Mouse (Mus musculus) retina, adult 2 months (tissue): Measurements from ENCODE around the gene Cd160.
A peak's percentile ranks its signal among the peaks of the same experiment; 100 is the strongest.

ENCODE experiments used
- DNase-seq: peaks from one replicate; pipeline ENCODE4 v3.0.0-alpha.2; 2012; ENCODE audit warnings: low read depth, low spot score

The Cd160 gene

DNA sequence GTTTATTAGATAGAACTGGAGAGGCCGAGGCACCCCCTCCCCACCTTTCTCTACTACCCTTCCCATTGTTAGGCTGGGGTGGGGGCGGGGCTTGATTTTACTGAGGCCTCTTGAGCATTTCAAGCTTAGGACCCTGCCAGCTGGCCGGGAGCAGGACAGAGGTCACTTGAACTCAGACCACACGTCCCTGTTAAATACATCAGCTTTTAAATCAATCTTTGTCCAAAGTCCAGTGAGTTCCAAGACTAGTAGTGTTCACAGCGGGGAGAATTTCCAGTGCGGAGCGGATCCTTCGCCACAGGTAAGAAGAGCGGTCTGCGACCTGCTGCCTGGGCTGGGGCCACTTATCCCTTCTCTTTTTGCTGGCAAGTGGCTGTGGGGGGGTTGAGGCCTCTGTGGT is 705 bp upstream of the Cd160 start:
- no peak for DNase-seq

DNA sequence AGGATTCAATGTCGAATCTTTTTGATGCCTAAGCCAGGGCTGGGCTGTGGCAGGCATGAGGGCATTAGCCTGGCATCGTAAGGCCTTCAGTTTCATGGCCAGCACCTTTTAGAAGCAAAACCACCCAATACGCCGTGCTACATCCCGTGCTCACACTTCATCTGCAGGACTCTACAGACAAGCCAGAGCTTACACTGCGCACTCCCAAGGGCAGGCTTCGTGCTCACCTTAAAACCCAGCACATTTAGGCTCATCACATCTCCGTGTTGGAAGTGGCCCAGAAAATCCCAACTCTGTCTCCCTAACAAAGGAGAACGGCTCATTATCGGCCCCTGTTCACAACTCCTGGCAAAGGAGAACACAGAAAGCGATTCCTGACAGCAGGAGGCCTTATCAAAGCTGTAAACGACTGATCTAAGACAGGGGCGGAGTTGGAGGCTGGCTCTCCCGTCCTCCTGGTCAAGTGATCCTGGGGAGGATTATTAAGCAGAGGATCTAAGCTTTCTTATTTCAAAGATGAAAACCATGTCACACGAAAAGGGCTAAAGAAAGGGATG is 765 bp downstream of the Cd160 start:
- DNase-seq = no peak

DNA sequence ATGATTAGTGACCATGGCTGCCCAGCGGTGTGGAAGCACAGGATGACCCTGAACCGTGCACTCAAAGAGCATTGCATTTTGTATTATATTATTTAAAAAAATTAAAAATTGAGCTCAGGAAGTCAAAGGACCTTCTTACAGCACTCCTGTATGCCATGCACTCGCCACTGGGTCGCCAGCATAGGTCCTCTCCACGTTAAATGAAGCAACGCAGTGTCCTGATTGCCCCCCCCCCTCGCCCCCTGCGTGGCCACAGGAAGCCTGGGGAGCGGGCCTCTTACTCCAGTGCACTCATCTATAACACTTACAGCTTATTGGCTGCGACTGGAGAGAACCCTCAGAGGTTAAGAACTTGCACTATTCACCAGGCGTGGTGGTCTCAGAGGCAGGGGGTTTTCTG is 3.9 kb downstream of the Cd160 start:
- DNase-seq = no peak

DNA sequence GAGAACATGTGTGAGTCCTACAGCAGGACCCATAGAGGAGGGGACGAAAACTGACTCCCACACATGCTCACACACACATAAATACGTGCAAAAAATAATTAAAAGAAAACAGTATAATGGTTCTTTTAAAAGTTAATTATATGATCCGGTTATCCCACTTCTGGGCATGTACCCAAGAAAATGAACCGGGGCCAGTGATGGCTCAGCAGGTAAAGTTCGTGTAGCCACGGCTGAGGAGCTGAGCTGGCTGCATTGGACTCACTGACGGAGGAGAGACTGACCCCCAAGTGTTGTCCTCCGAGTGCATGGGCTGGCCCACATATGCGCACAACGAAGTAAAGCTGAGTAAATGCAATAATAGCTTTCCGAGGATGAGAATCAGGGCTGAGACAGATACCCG is 4.5 kb downstream of the Cd160 start:
- DNase-seq = no peak

DNA sequence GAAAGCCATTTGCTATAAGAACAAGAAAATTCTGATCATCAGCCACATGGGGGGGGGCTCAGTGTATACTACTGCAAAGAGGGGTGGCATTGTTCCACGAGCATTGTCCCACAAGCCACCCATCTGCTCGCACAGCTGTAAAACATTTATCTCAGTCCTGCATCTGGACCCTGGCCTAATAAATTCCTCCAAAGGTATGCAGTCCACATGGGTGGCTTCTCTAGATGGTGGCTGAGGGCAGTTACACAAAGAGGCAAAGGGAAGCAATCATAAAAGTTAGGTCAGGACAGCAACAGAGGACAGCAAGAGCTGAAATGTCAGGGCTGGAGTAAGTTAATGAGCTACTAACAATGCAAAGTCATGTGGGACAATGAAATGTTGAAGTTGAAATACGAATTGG is 5.5 kb downstream of the Cd160 start:
- DNase-seq = no peak

DNA sequence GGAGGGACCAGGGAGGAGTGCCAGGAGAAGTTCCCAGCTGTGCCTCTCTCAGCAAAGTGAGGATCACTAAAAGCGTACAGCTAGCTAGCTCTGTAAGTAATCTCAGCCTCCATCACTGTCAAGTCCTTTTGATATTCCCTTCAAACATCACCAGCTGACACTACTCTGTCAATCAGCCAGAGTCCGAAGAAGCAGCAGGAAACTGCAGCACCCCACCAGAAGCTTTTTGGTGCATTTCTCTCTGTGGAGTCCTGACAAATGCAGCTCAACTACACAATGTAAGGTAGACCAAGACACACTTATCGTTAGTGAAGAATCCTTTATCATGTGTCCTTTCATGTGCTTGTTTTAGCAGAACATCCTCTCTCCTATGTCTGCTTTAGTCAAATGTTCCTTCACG is 7.6 kb downstream of the Cd160 start:
- no peak for DNase-seq

DNA sequence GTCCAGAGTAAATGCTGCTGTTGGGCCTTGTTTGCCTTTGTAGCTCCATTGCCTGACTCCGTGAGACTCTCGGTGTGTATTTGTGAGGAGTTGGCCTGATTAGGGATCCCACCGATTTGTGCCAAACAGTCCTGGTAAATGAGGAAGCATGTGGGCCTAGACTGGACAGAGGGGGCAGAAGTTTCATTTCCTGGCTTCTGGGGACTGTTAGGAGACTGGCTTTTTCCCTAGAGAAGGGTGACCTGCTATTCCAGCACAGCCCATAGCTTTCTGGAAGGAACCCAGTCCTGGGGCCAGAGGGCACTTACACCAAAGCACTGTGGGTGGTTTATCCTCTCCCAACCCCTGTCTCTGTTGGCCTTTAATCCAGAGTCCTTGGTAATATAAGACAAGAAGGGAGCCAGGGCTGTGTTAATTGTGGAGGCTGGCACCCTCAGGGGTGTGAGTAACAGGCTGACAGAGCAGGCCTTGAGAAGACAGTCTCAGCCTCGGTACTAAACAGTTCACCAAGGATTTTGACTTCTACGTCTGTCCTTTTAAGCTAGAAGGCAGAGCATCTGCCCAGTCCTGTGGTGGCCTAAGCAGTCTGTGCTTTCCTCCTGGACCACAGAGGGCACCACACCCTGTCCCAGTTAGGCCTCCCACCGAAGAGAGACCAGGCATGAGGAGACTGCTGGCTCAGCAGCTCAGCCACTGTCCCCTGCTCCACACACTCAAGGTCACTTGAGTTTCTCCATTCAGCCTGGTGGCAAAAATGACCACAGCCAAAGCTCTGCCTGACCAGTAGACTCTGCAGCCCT is 8.8 kb downstream of the Cd160 start:
- no peak for DNase-seq

DNA sequence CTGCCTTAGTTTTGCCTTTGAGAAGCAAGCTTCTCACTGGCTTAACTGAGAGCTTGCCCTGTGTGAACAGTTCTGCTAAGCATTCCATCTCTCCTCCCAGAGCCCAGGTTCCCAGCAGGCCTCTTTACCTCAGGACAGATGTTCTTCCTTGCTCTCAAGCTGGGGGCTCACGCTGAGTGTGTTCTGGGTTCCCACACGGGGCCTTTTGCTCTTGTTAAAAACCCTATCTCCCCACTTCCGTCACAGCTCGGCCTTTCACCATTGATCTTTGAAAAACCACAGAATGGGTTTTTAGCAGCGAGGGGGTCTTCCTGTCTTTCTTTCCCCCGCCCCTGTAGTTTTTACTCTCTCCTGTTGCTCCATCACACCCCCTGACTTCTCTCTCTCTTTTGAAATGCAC is 14.8 kb downstream of the Cd160 start:
- DNase-seq = no peak

DNA sequence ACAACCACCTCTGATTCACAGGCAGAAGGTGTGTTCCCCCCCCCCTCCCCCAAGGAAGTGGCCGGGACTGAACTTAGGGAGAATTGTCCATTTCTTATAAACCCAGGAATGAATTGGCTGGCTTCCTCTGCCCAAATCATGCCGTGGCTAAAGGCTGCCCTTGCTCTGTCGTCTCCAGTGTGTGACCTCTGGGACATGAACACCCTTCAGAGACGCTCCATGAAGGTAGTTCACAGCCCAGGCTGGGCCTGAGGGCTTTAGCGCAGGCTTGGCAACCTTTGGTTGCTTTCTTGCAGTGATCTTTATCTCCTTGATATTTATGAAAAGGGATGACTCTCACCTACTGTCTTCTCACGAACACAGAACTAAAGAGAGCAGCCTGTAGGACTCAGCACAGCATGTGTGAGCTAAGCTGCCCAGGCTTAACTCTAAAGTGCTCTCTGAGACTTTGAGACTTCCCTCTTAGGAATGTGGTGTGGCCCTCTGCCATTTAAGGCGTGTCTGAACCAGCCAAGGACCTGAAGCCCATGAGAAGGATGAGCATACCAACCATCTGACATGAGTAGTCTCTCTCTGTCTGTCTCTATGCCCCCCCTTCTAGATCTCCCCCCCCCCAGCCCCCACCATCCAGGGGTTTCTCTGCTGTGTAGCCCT is 15.4 kb downstream of the Cd160 start:
- DNase-seq = no peak

DNA sequence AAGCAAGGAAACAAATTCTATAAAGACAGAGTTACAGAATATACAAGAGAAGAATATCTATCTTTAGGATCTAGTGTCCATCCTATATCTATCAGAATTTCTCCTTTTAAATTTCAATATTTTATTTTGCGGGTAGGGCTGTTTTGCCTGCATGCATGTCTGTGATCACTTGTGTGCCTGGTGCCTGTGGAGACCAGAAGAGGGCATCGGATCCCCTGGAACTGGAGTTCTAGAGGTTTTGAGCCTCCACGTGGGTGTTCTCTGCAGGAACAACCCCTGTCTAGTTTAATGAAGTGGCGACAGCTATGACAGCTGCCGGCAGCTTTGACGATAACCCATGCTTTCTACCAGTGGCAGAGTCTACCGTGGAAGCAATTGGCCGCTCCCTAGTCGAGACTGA is 16.0 kb downstream of the Cd160 start:
- DNase-seq = peak; percentile 13

DNA sequence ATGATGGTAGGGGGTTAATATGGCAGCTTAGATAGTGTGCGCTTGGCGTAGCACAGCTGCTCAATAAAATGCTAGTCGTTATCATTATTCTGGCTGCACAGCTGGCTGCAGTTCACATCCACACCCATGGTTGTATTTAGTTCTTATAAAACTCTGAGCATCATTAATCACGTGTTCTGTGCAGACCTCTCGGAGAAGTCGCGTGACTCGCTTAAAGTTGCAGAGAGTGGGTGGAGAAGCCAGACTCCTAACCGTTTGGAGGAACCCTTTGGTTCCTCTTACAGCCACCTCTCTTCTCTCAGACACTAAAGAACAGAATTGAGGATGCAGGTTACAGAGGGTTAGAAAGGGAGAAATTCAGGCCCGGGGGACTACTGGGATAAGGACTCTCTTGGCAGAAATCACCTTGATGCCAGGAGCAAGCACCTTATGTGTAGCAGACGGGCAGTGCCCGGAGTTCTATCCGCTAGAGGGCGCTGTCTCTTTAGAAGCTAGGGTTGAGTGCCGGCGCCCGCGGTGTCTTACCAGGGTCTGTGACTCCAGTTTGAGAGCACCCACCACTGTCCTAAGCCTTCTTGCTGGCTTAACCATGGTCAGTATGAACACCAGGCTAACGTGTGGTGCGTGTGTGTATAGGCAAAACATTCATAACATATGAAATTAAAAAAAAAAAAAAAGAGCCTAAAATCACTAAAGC is 16.6 kb downstream of the Cd160 start:
- peak; percentile 41 for DNase-seq

DNA sequence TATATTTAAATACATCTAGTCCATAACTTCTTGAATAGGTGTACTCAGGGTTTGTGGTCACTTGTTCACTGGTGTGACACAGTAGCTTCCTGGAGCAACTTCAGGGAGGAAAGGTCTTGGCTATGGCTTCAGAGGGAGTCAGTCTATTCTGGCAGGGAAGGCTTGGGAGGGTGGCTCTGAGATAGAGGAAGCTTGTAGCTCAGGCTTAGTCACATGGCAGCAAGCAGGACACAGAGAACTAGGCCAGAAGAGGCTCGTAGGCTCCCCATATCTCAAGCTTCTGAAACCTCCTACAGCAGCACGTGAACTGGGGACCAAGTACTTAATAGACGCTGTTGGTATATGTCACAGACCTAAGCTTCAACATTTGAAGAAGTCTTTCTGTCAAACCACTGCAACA is 17.9 kb downstream of the Cd160 start:
- DNase-seq = no peak

DNA sequence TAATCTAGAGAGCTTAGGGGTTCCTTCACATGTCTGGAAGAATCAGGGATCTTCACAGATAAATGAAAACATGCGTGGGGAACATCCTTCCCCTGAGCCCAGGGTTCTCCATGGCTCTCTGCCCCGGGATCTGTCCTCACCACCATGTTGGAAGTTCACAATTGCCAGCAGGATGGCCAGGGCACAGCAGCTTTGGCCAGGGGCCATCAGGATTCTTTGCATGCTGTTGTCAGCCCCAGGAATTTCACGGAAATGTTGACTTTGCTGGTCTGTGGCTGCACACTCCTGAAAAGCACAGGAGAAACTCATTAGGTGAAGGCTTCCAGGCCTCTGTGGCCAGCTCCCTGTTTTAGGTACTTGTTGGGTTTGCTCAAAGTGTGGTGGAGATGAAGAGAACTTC is 20.5 kb downstream of the Cd160 start:
- DNase-seq = no peak

DNA sequence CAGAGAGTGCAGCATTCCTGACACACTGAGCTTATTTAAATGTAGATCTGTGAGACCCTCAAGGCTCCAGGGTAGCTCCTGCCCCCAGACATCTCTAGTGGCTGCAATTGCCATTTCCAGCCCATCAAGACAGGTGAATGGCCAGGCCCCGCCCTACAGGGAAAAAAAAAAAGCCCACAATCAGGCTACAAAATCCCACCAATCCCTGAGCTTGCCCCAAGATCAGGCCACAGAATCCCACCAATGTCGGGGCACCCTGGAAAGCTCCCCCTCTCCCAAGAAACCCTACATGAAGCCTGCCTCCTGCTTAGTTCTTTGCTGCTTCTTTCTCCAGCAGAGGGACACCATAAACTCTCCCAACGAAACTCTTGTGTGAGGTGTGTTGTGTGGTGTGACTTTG is 21.0 kb downstream of the Cd160 start:
- DNase-seq = no peak

DNA sequence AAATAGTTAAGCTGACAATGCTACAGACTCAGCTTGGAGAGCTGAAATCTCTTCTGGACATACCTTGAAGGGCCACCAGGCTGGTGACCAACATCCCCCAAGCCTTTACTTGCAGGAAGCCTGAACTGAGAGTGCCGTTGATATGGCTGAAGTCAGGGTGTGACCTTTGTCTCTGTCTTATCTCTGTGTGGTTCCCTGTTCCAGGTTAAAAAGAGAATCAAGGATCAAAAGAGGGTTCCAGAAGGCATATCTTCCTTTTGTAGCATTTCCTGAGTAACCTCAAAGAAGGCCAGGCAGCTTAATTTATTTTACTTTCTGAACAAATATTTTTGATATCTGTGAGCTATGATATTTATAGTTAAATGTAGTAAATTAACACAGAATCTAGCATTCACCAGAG is 26.9 kb downstream of the Cd160 start:
- no peak for DNase-seq

DNA sequence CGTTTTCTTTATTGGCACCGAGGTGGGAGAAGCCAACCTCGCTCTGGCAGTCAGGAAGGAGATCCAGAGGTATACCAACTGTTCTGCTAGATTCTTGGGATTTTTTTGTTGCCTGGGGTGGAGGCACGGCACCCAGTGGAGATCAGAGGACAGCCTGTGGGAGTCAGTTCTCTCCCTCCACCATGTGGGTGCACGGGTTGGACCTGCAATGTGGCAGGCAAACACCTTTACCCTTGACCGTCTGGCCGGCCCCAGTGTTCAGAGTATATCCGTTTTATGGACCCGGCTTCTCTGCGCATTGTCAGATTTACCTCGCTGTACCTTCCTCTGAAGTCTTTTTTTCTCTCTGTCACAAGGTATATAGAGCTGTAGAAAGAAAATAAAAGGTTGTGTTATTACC is 28.9 kb downstream of the Cd160 start:
- no peak for DNase-seq

DNA sequence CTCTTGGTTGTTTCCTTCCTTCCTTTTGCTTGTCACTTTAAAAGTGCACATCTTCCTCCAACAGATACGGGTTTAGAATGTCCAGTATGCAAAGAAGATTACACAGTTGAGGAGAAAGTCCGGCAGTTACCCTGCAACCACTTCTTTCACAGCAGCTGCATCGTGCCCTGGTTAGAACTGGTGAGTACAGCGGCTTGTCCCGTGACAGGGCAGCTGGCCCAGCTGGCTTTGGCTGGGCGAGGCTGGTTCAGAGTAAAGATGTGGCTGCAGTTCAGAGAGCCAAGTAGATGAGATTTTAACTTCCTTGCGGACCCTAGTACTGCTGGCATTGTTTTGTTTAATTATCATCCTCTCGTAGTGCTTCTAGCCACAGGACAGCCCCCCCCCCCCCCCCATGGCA is 40.6 kb downstream of the Cd160 start:
- no peak for DNase-seq

DNA sequence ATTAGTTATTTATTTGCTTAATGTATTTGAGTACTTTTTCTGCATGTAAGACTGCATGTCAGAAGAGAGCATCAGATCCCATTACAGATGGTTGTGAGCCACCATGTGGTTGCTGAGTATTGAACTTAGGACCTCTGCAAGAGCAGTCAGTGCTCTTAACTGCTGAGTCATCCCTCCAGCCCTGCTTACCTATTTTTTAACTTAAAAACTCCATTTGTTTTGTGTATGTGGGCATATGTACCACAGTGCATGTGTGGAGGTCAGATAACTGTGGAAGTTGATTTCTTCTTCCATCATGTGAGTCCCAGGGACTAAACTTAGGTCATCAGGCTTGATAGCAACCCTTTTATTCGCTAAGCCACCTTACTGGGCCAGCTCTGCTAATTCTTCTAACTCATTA is 41.4 kb downstream of the Cd160 start:
- DNase-seq = no peak

DNA sequence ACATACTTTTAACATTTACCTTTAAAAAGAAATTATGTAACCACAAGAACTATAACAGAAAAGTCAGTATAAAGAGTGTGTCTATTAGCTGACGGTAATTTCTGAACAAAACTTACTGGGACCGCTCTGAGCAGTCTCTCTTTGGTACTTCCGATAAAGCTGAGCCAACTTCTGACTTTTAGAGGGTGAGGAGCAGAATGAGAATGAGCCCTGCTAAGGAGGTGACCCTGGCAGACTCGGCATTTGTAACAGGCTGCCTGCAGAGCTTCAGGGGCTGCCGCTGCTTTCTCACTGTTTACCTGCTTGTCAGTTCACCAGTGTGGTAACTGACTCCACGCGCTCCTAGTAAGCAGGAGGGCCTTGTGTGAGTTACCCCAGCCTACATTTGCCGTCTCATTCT is 46.9 kb downstream of the Cd160 start:
- DNase-seq = no peak

DNA sequence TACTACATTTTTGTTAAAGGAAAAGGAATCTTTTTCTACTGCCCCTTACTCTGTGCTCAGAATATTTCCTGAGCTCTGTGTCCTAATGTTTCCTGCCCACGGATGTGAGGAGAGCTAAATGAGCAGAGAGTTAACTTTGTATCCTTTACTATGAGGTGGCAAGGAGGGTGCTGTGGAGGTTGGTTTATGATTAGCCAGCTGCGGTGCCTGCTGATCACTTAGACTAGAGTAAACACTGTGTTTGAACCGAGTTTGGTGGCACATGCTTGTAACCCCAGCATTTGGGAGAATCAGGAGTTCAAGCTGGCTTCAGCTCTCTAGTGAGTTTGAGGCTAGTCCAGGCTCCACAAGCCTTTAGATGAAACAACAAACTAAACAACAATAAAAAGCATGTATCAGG is 52.0 kb downstream of the Cd160 start:
- no peak for DNase-seq

DNA sequence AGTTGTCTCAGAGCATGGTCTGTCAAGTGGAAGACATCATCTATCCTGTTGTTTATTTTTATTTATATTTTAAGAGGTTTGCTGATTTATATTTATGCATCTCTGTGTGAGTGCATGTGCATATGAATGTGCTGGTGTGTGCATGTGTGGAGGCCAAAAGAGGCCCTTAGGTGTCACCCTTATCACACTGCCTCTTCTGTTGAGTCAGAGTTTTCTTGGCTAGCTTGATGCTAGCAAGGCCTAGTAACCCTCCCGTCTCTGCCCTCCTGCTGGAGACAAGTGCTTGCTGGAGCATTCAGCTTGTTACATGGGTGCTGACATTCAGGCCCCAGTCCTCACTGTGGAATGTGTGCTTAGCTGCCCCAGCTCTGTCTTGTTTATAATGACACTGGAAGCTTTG is 56.2 kb downstream of the Cd160 start:
- no peak for DNase-seq

DNA sequence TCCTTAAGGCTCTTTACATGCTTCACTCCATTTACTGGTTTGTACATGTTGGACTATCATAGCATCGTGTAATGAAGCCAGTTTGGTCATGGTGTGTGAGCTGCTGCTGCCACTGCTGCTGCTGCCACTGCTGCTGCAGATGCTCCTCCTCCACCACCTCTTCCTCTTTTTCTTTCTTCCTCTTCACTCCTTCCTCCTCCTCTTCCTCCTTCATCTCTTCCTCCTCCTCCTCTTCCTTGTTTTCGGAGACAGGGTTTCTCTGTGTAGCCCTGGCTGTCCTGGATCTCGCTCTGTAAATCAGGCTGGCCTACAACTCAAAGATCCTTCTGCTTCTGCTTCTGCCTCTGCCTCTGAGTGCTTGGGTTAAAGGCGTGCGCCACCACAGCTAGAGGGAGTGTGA is 59.2 kb downstream of the Cd160 start:
- no peak for DNase-seq

DNA sequence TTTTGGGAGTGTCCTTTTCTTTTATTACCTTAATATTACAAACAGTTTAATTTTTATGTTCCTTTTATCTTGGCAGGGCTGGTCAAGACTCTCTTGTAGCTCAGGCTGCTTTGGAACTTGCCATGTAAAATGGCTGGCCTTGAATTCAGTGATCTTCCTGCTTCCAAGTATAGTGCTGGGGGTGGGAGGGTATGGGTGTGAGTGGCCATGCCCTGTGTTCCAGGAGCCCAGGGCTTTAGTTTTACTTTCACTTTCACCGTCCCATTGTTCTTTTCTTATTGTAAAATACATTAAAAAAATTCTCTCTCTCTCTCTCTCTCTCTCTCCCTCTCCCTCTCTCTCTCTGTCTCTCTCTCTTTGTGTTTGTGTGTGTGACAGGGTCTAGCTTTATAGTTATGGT is 64.6 kb downstream of the Cd160 start:
- no peak for DNase-seq
